Mouse (Mus musculus): ENCODE results near the gene Tap2.

DNA sequence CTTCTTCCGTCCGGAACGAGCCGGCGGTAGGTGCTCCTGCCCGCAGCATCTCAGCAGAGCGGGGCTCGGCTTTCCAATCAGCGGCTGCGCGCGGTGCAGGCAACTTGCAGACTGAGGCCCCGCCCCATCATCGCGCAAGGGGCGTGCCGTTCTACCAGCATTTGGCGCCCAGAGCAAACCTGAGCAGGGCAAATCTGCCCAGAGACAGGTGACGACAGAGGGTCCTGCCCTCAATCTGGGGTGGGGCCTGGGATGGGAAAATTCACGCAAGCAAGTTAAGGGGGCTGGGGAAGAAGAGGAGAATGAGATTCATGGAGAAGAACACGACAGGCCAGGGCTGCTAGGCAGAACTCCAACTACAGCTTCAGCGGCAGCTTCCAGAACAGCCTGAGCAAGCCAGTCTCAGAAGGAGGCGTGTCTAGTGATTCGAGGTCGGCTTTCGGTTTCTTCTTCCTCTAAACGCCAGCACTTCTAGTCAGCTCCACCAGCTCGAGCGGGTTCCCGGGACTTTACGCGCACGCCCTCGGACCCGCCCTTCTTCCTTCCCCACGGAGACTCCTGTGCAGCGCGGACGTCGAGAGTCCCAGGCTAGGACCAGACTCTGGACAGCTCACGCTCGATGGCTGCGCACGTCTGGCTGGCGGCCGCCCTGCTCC lies 15.9 kb upstream of the Tap2 start, which contains the start of the genes Tap1 and Psmb9:
- TF ChIP-seq TAL1 (IDR thresholded peaks at IDR 0.05; ENCODE audit: low read length) (no peak), GATA1 (IDR thresholded peaks at IDR 0.05; ENCODE audit: low read length) (no peak)

All from erythroblast, embryonic 14.5 days (primary cell).